ENCODE assay signal across 8 mouse cellular contexts in the genomic region with DNA sequence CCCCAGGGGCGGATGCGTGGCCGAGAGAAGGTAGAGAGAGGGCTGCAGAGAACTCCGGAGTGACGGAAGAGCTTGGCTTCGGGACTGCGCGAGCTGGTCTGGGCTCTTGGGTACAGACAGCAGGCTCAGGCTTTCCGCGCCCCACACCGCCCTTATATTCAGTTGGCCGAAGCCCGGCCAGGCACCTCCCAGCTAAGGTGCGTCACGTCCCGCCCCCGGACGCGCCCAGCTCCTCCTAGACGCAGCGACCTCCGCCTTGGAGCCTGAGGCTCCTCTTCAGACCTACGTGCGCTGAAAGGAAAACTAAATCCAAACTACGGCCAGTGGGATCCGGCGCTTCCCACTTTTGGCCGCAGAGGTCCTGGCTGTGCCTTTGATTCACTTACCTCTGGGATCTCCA. TPM values are rescaled to one million over a fixed set of nuclear protein-coding genes. Genes with fewer than 3 reads are reported as not detected.
DNase-seq lines count a peak whose midpoint lies in the region; ATAC-seq lines count a peak whose summit lies in the region.

A gene (minus strand): TSS at position 127 of the 400 bp plus-strand sequence.

- H3K9me3 ChIP-seq in embryonic facial prominence, embryonic 14.5 days (ENCODE audit: control insufficient read depth, low read length): no peaks in the 10 kb centered on the region
- no peaks in the 10 kb centered on the region for H3K9me3 ChIP-seq in liver, embryonic 12.5 days (replicated peaks)
- H3K9me3 ChIP-seq in stomach, embryonic 14.5 days (ENCODE audit: control insufficient read depth, low read depth, low read length): no peaks in the 10 kb centered on the region

- peak; percentile 89 for ATAC-seq in embryonic facial prominence, embryonic 14.5 days (ENCODE audit: low read depth)
- ATAC-seq in liver, embryonic 12.5 days: peak; percentile 88
- ATAC-seq in stomach, embryonic 14.5 days (ENCODE audit: insufficient number of reproducible peaks, insufficient read depth, low FRiP score, low read depth): peak; percentile 89

- H3K9ac ChIP-seq in embryonic facial prominence, embryonic 14.5 days (ENCODE audit: low read depth, low read length): peak within 1 kb of the TSS; percentile 60
- H3K9ac ChIP-seq in liver, embryonic 12.5 days: peak within 1 kb of the TSS; percentile 58
- H3K9ac ChIP-seq in stomach, embryonic 14.5 days (replicated peaks; ENCODE audit: low read depth, low read length): peak within 1 kb of the TSS; percentile 34

- DNase-seq in 416B (ENCODE audit: low read depth): peak; percentile 79
- DNase-seq in adrenal gland, postnatal 36 days: peak; percentile 95 to 96
- peak; percentile 83 for DNase-seq in embryonic facial prominence, embryonic 14.5 days (ENCODE audit: low spot score)
- DNase-seq in heart, adult 9 months (ENCODE audit: low spot score in 2 of 2): peak; percentile 82 to 85
- DNase-seq in kidney, adult 9 months: peak; percentile 88
- DNase-seq in naive thymus-derived CD4-positive, alpha-beta T cell, adult 2 months (ENCODE audit: low read depth): peak; percentile 65

- H3K36me3 ChIP-seq in embryonic facial prominence, embryonic 14.5 days (ENCODE audit: control insufficient read depth, insufficient read depth, low read length): peaks cover 16% of the 10 kb centered on the region
- peaks cover 29% of the 10 kb centered on the region for H3K36me3 ChIP-seq in liver, embryonic 12.5 days
- peaks cover 17% of the 10 kb centered on the region for H3K36me3 ChIP-seq in stomach, embryonic 14.5 days (ENCODE audit: control insufficient read depth, insufficient read depth, low read length)

- H3K4me2 ChIP-seq in embryonic facial prominence, embryonic 14.5 days (ENCODE audit: low read depth, low read length): peak within 1 kb of the TSS; percentile 73
- H3K4me2 ChIP-seq in liver, embryonic 12.5 days: peak within 1 kb of the TSS; percentile 87
- peak within 1 kb of the TSS; percentile 88 for H3K4me2 ChIP-seq in stomach, embryonic 14.5 days (replicated peaks; ENCODE audit: low read depth, low read length)

- H3K27me3 ChIP-seq in embryonic facial prominence, embryonic 14.5 days (replicated peaks; ENCODE audit: control insufficient read depth, insufficient read depth, low read length): peaks cover 23% of the 10 kb centered on the region
- peaks cover 38% of the 10 kb centered on the region for H3K27me3 ChIP-seq in liver, embryonic 12.5 days (replicated peaks)
- peaks cover 4% of the 10 kb centered on the region; the same call in 1 of the 2 replicates for H3K27me3 ChIP-seq in stomach, embryonic 14.5 days (ENCODE audit: control insufficient read depth, insufficient read depth, low read length)

- no peak within 1 kb of the TSS for H3K27ac ChIP-seq in embryonic facial prominence, embryonic 14.5 days (replicated peaks; ENCODE audit: low read depth, low read length)
- H3K27ac ChIP-seq in liver, embryonic 12.5 days: no peak within 1 kb of the TSS
- H3K27ac ChIP-seq in stomach, embryonic 14.5 days (ENCODE audit: low read length): peak within 1 kb of the TSS; percentile 44; the same call in 1 of the 2 replicates

- WGBS in embryonic facial prominence, embryonic 14.5 days: under 1% methylated on average over 14 of the region's 28 CpGs
- WGBS in liver, embryonic 12.5 days (ENCODE audit: insufficient replicate concordance): under 1% methylated on average over 28 of the region's 28 CpGs
- WGBS in stomach, embryonic 14.5 days: under 1% methylated on average over 28 of the region's 28 CpGs

- peak within 1 kb of the TSS; percentile 42 for H3K4me3 ChIP-seq in embryonic facial prominence, embryonic 14.5 days (ENCODE audit: low read depth, low read length)
- H3K4me3 ChIP-seq in liver, embryonic 12.5 days: peak within 1 kb of the TSS; percentile 57
- peak within 1 kb of the TSS; percentile 40 for H3K4me3 ChIP-seq in stomach, embryonic 14.5 days (ENCODE audit: low read depth, low read length)

- H3K4me1 ChIP-seq in embryonic facial prominence, embryonic 14.5 days (ENCODE audit: control insufficient read depth, insufficient read depth, low read length): peaks cover 26% of the 10 kb centered on the region
- H3K4me1 ChIP-seq in liver, embryonic 12.5 days: peaks cover 46% of the 10 kb centered on the region
- peaks cover 18% of the 10 kb centered on the region; the same call in 1 of the 2 replicates for H3K4me1 ChIP-seq in stomach, embryonic 14.5 days (ENCODE audit: control insufficient read depth, insufficient read depth, low read length)

RNA-seq across cellular contexts. Expression of the gene that starts here (rescaled TPM):
- 10 to 100 TPM; 29.1 to 43.5 TPM for total RNA-seq in adrenal gland, postnatal 36 days (2021)
- polyA plus RNA-seq in embryonic facial prominence, embryonic 14.5 days (2014; fragmentation: Nextera tagmentation; extraction: Ambion mirVana): 1.6 and 2.2 TPM in 2 replicates
- 0.97 and 1.2 TPM in 2 replicates for polyA plus RNA-seq in liver, embryonic 12.5 days (2016; fragmentation: Nextera tagmentation; extraction: Ambion mirVana)
- polyA plus RNA-seq in stomach, embryonic 14.5 days (2014; fragmentation: Nextera tagmentation; extraction: Ambion mirVana): 2.0 and 2.3 TPM in 2 replicates
